Mouse (Mus musculus): Measurements from ENCODE around the gene Sept10. TPM values are rescaled to one million over a fixed set of nuclear protein-coding genes. Genes with fewer than 3 reads are reported as not detected.

Sept10 gene
- total and polyA plus RNA-seq, 3 experiments = not detected

DNA sequence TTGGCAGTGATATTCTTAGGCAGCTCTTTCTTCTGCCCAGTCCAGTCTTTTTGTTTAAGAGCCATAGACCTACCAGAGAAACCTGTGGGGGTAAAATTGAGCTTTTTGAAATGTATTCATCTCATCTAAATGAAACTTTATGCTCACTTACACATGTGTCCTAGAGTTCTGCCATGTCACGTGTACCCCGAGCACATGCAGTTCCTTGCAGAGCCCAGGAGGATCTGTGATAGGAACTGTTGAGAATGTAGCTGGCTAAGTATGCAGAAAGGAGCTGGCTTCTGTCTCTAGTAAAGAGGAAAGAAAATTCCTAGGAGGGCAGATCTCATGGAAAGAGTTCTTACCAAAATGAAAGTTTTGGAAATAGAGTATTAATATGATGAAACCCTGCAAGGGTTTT, 106.0 kb downstream of the Sept10 start:
- Histone ChIP-seq H3K4me3 (ENCODE audit: control insufficient read depth in 1 of 2, insufficient read depth in 1 of 2, low read depth in 2 of 2, low read length in 2 of 2) (no peak overlapping the region), H3K27ac (ENCODE audit: control insufficient read depth, low read depth, low read length) (no peak overlapping the region), H3K79me2 (ENCODE audit: control insufficient read depth, insufficient read depth, low read length, poor library complexity) (no peaks in the 10 kb centered on the region), H3K9ac (ENCODE audit: control insufficient read depth, low read depth, low read length, poor library complexity, severe bottlenecking) (no peak overlapping the region), H3K9me3 (replicated peaks; ENCODE audit: insufficient read depth, low read length) (no peaks in the 10 kb centered on the region), H3K36me3 (ENCODE audit: control insufficient read depth in 1 of 2, insufficient read depth in 2 of 2, low read length in 2 of 2) (no peaks in the 10 kb centered on the region), H3K27me3 (ENCODE audit: control insufficient read depth in 1 of 2, insufficient read depth in 2 of 2, low read length in 2 of 2) (no peaks in the 10 kb centered on the region; a peak in 1 of 4 replicates), H3K4me1 (ENCODE audit: control insufficient read depth in 1 of 2, insufficient read depth in 2 of 2, low read length in 2 of 2) (no peaks in the 10 kb centered on the region)
- TF ChIP-seq E2F4 (IDR thresholded peaks at IDR 0.05; ENCODE audit: borderline replicate concordance, low read depth, low read length) (no peak), NELFE (IDR thresholded peaks at IDR 0.05; ENCODE audit: low read depth, low read length) (no peak), CHD1 (IDR thresholded peaks at IDR 0.05; ENCODE audit: low read depth, low read length) (no peak), ZNF384 (IDR thresholded peaks at IDR 0.05; ENCODE audit: low read depth, low read length) (no peak), HCFC1 (IDR thresholded peaks at IDR 0.05; ENCODE audit: low read depth, low read length) (no peak), KAT2A (conservative IDR thresholded peaks at IDR 0.05; ENCODE audit: low read depth, low read length) (no peak), JUND (IDR thresholded peaks at IDR 0.05; ENCODE audit: low read depth, low read length) (no peak), ZKSCAN1 (IDR thresholded peaks at IDR 0.05; ENCODE audit: low read depth, low read length) (no peak), USF1 (IDR thresholded peaks at IDR 0.05; ENCODE audit: low read depth, low read length) (no peak), ELF1 (IDR thresholded peaks at IDR 0.05; ENCODE audit: low read depth, low read length) (no peak), GABPA (IDR thresholded peaks at IDR 0.05; ENCODE audit: low read depth, low read length) (no peak), MXI1 (IDR thresholded peaks at IDR 0.05; ENCODE audit: low read depth, low read length) (no peak), TBP (IDR thresholded peaks at IDR 0.05; ENCODE audit: low read depth, low read length) (no peak), SIN3A (IDR thresholded peaks at IDR 0.05; ENCODE audit: low read length) (no peak), SMC3 (IDR thresholded peaks at IDR 0.05; ENCODE audit: low read depth, low read length) (no peak)
- DNase-seq (ENCODE audit: low read depth, low spot score) = no peak

DNA sequence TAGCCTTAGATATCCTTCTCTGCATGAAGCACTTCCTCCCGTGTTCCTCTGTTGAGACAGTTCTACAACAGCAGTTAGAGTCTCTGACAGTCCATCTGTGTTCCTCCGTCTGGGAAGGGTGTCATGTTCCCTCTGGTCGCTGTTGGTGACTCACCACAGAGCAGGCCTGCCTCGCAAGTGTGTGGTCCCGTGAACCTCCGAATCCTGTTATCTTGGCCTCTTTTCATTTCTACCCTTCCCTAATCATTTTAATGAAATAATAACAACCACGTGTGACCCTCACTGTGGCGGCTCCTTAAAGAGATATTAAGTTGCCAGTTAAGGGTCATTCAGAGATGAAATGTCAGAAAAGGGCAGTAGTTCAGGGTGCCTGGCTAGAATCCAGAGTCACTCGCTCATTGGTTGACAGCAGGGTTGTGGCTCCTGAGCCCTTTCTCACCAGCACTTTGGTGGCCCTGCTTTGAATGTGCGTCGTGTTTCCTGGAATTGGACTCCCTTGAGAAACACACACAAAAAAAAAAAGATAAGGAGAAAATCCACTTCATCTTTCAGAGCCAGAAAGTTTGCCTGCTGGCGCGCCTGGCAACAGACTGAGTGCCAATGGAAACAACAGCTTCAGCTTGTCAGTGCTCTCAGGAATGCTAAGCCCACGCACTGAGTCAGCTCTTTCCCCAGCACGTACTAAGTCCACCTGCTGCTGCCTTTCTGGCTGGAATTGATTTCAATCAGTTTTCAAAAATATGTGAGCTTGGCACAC, 106.9 kb downstream of the Sept10 start:
- Histone ChIP-seq H3K4me3 (ENCODE audit: control insufficient read depth in 1 of 2, insufficient read depth in 1 of 2, low read depth in 2 of 2, low read length in 2 of 2) (no peak overlapping the region), H3K27me3 (ENCODE audit: control insufficient read depth in 1 of 2, insufficient read depth in 2 of 2, low read length in 2 of 2) (no peaks in the 10 kb centered on the region; a peak in 1 of 4 replicates), H3K9ac (ENCODE audit: control insufficient read depth, low read depth, low read length, poor library complexity, severe bottlenecking) (no peak overlapping the region), H3K79me2 (ENCODE audit: control insufficient read depth, insufficient read depth, low read length, poor library complexity) (no peaks in the 10 kb centered on the region), H3K4me1 (ENCODE audit: control insufficient read depth in 1 of 2, insufficient read depth in 2 of 2, low read length in 2 of 2) (no peaks in the 10 kb centered on the region), H3K9me3 (replicated peaks; ENCODE audit: insufficient read depth, low read length) (no peaks in the 10 kb centered on the region), H3K36me3 (ENCODE audit: control insufficient read depth in 1 of 2, insufficient read depth in 2 of 2, low read length in 2 of 2) (no peaks in the 10 kb centered on the region), H3K27ac (ENCODE audit: control insufficient read depth, low read depth, low read length) (no peak overlapping the region)
- DNase-seq (ENCODE audit: low read depth, low spot score) = no peak
- TF ChIP-seq CHD2 (IDR thresholded peaks at IDR 0.05; ENCODE audit: low read length) (no peak), TAL1 (IDR thresholded peaks at IDR 0.05; ENCODE audit: low read length) (no peak), ZNF384 (IDR thresholded peaks at IDR 0.05; ENCODE audit: low read depth, low read length) (no peak), SIN3A (IDR thresholded peaks at IDR 0.05; ENCODE audit: low read length) (no peak), NRF1 (IDR thresholded peaks at IDR 0.05; ENCODE audit: insufficient read depth, low read depth, low read length, poor library complexity, severe bottlenecking) (no peak), ETS1 (IDR thresholded peaks at IDR 0.05; ENCODE audit: low read depth, low read length) (no peak), RCOR1 (IDR thresholded peaks at IDR 0.05; ENCODE audit: low read depth, low read length) (no peak), UBTF (IDR thresholded peaks at IDR 0.05; ENCODE audit: borderline replicate concordance, insufficient read depth, low read depth, low read length) (no peak)
